Mouse (Mus musculus): ENCODE measurements around the gene Gatad2a. TPM values are rescaled to one million over a fixed set of nuclear protein-coding genes. Genes with fewer than 3 reads are reported as not detected.
"Not testable (repeated sequence)": the region's sequence is repeated elsewhere in the genome, so short reads cannot be mapped to it uniquely, and the experiment has no call there.

Gene Gatad2a
- polyA plus RNA-seq (2016; fragmentation: Nextera tagmentation; extraction: Ambion mirVana): 53.1 and 54.8 TPM in 2 replicates

DNA sequence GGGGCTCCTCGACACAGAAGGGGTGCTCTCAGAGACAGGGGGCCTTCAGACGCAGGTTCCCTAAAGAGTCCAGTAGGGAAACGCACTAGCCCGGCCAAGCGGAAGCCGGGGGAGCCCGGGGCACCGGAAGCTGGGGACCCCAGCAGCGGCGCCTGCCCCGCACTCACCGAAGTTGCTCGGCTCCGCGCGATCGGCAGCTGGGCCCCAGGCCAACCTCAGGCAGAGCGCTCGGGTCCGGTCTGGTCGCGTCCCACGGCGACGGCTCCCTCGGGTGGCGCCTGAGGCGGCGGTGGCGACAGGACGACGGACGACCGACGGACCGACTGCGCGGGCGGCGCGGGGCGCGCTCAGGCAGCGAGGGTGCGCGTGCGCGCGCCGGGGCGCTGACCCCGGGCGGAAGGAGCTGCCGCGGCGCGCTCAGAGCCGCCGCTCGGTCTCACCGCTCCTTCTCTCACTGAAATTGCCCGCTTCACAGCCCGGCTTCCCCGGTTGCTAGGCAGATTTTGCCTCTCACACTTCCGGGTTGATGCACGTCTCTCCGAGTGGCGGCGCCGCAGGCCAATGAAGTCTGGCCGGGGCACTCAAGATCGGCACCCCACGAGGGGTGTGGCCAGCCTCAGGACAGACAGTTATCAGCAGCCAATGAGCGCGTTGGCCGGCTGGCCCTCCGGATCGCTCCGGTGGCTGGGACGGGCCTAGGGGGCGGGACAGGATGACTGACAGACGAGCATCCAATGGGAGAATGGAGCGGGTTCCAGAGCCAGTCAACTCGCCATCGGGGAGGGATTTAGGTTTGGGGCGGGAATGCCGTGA, at the start of gene Gatad2a:
Gene Gatad2a, minus strand, starts transcription at position 609 of the 813 bp plus-strand sequence.
- H3K4me1 ChIP-seq: peaks cover 12% of the 10 kb centered on the region
- H3K4me3 ChIP-seq: peak within 1 kb of the TSS; percentile 96
- under 1% methylated on average over 78 of the region's 87 CpGs for WGBS
- no peaks in the 10 kb centered on the region for H3K27me3 ChIP-seq
- H3K27ac ChIP-seq: peak within 1 kb of the TSS; percentile 91
- H3K4me2 ChIP-seq (replicated peaks): peak within 1 kb of the TSS; percentile 89
- peak; percentile 100 for ATAC-seq (ENCODE audit: low FRiP score)
- no peaks in the 10 kb centered on the region for H3K9me3 ChIP-seq (replicated peaks)
- H3K36me3 ChIP-seq: peaks cover 6% of the 10 kb centered on the region; the same call in 1 of the 2 replicates
- H3K9ac ChIP-seq: peak within 1 kb of the TSS; percentile 70

DNA sequence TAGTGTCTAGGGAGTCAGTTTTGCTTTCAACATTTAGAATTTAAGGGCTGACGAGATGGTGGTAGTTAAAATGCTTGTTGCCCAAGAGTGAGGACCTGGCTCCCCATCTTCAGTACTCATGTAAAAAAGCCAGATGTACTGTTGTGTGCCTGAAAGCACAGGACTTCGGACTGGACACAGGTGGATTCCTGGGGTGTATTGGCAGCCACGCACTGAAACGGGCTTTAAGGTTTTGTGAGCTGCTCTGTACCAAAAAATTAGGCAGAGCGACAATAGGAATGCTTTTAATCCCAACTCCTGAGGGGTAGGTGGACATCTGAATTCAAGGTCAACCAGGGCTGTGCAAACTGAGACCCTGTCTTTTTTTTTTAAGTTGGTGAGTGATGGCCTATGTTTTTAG, 47.8 kb upstream of the Gatad2a start:
- H3K4me2 ChIP-seq (replicated peaks): peak overlapping the region; percentile 98
- peak overlapping the region; percentile 99; the same call in 1 of the 2 replicates for H3K4me3 ChIP-seq
- H3K27me3 ChIP-seq: no peaks in the 10 kb centered on the region
- ATAC-seq (ENCODE audit: low FRiP score): no peak
- no peak overlapping the region for H3K27ac ChIP-seq
- H3K36me3 ChIP-seq: peaks cover 10% of the 10 kb centered on the region
- 88% methylated on average over 5 of the region's 5 CpGs for WGBS
- H3K9ac ChIP-seq: no peak overlapping the region
- H3K9me3 ChIP-seq (replicated peaks): no peaks in the 10 kb centered on the region
- H3K4me1 ChIP-seq: peaks cover 39% of the 10 kb centered on the region

DNA sequence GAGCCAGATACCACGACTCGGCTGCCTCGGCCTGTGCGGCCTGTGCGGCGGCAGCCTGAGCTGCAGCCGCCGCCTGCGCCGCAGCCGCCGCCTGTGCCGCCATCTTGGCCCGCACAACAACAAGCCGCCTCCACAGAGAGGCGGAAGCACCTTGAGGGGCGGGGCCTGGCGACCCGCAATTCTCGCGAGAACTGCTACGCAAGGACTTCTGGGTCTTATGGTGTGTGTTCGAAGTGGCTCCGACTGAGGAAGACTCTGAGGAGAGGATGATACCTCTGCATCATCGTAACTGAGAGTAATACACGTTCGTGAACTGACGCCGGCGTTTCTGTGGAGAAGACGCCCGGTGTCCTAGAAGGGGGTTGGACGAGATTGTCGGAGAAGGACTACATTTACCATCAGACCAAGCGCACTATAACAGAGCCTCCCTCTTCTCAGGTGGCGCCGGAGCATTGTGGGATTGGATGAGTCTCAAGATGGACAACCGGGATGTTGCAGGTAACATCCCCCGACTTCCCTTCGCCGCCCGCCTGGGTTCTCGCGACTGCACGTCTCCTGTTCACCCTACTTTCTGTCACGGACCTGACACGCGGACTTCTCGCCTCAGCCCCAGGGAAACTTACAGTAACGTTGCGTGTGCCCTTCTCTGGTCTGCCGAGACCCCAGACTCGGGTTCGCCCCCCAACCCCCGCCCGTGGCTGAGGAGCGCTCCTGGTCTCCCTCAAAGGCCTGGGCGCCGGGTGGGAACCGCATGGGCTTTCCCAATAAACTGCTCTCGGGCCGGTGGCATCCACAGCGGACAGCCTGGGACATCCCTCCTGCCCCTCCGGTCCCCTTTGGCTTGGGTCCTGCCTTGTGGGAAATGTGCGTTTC, 46.6 kb upstream of the Gatad2a start, which contains the start of the genes Mau2 and Sugp1:
Gene Mau2, minus strand, starts transcription at position 152 of the 873 bp plus-strand sequence.
Gene Sugp1, plus strand, starts transcription at position 231 of the 873 bp plus-strand sequence.
- peak within 1 kb of the TSS; percentile 99 for H3K4me3 ChIP-seq
- peaks cover 39% of the 10 kb centered on the region for H3K4me1 ChIP-seq
- ATAC-seq (ENCODE audit: low FRiP score): peak; percentile 98
- H3K36me3 ChIP-seq: no peaks in the 10 kb centered on the region
- peak within 1 kb of the TSS; percentile 97 for H3K9ac ChIP-seq
- H3K9me3 ChIP-seq (replicated peaks): no peaks in the 10 kb centered on the region
- H3K27ac ChIP-seq: peak within 1 kb of the TSS; percentile 82
- H3K4me2 ChIP-seq (replicated peaks): peak within 1 kb of the TSS; percentile 98
- WGBS: under 1% methylated on average over 65 of the region's 65 CpGs
- no peaks in the 10 kb centered on the region for H3K27me3 ChIP-seq

DNA sequence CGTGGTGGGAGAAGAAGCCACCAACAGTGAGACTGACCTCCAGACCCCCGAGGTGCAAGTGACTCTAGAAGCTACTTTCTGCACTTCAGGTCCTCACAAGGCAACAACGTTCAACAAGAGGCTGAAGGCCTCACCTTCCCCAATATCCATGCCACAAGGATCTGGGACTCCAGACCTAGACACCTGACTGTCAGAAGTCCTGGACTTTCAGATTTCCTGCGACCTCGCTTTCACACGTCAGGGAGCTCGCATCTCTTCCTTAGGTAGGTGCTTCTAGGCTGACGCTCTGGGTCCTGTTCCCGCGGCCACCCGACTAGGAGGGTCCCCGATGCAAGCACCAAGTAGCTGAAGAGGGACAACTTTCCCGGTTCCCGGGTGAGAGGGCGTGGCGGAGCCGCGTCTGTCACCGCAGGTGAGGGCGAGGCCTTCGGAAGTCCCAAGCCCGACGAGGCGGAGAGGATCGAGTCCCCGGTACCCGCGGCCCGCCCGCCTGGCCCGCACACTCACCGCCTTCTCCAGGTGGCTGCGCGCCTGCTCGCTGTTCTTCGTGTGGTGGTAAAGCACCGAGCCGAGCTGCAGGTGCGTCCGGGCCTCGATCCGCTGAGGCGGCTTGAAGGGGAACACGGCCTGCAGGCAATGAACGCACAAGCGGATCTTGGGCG, 45.8 kb upstream of the Gatad2a start:
- Histone ChIP-seq H3K36me3 (no peaks in the 10 kb centered on the region), H3K27ac (peak overlapping the region; percentile 82; the same call in 1 of the 2 replicates), H3K4me2 (replicated peaks) (peak overlapping the region; percentile 98), H3K9ac (peak overlapping the region; percentile 97), H3K27me3 (no peaks in the 10 kb centered on the region), H3K9me3 (replicated peaks) (no peaks in the 10 kb centered on the region), H3K4me3 (peak overlapping the region; percentile 99), H3K4me1 (peaks cover 39% of the 10 kb centered on the region)
- WGBS: under 1% methylated on average over 47 of the region's 47 CpGs
- peak; percentile 42 for ATAC-seq (ENCODE audit: low FRiP score)

DNA sequence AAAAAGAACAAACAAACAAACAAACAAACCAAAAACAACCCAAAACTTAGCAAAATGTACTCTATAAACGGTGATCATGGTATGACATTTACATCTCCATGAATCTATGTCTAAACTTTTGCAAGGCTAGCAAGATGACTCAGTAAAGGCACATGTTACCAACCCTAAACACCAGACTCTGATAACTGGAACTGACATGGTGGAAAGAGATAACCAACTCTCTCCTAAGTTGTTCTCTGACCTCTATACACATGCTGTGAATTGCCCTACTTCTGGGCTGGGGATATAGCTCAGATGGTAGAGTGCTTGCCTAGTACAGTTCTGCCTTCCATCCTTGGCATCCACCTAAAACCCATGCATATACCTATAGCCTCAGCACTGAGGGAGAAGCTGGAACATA, 41.8 kb upstream of the Gatad2a start:
- Histone ChIP-seq H3K36me3 (peaks cover 13% of the 10 kb centered on the region; the same call in 1 of the 2 replicates), H3K4me1 (peaks cover 24% of the 10 kb centered on the region), H3K9ac (no peak overlapping the region), H3K4me2 (replicated peaks) (no peak overlapping the region), H3K9me3 (replicated peaks) (no peaks in the 10 kb centered on the region), H3K27me3 (no peaks in the 10 kb centered on the region), H3K4me3 (no peak overlapping the region), H3K27ac (no peak overlapping the region)
- WGBS: 94% methylated on average over 1 of the region's 1 CpGs
- ATAC-seq (ENCODE audit: low FRiP score): no peak

DNA sequence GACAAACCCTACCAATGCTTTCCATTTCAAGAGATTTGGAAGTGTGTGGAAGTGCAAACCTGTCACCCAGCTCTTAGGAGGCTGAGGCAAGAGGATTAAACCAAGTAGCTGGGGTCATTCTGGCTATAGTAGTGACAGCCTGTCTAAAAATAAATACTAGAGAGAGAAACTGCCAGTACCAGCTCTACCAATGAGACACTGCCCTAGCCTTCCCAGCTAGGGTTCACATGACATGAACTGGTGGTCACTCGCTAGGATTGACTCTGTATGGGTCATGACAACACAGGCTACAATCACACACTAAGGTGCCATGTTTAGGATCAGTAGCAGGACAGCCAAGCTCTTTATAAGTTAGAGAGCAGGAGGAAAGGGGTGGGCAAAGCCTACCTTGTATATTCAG, 34.1 kb upstream of the Gatad2a start:
- 96% methylated on average over 1 of the region's 1 CpGs for WGBS
- Histone ChIP-seq H3K27ac (no peak overlapping the region), H3K36me3 (peaks cover 81% of the 10 kb centered on the region), H3K4me1 (no peaks in the 10 kb centered on the region), H3K27me3 (no peaks in the 10 kb centered on the region), H3K4me2 (replicated peaks) (no peak overlapping the region), H3K9me3 (replicated peaks) (no peaks in the 10 kb centered on the region), H3K9ac (no peak overlapping the region), H3K4me3 (no peak overlapping the region)
- no peak for ATAC-seq (ENCODE audit: low FRiP score)

DNA sequence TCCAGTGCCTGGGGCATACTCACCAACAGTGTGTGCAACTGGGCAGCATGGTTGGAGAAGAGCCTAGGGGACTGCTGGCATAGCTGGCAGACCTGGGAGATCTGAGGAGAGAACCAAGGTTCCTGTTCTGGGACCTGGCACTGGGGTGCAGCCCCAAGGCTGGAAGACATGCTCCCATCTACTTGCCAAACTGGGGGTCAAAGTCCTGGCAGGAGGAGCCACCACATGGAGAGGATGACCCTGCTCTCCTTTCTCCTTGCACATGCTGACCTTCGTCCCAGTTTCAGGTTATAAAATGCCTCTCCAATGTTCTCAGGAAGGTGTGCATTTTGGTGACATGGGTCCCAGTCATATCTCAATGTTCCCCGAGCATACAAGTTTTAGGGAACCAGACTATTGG, 30.0 kb upstream of the Gatad2a start:
- Histone ChIP-seq H3K27me3 (no peaks in the 10 kb centered on the region), H3K4me3 (no peak overlapping the region), H3K36me3 (peaks cover 100% of the 10 kb centered on the region), H3K9me3 (replicated peaks) (no peaks in the 10 kb centered on the region), H3K9ac (no peak overlapping the region), H3K4me1 (no peaks in the 10 kb centered on the region), H3K27ac (no peak overlapping the region), H3K4me2 (replicated peaks) (no peak overlapping the region)
- WGBS: 100% methylated on average over 2 of the region's 2 CpGs
- no peak for ATAC-seq (ENCODE audit: low FRiP score)

DNA sequence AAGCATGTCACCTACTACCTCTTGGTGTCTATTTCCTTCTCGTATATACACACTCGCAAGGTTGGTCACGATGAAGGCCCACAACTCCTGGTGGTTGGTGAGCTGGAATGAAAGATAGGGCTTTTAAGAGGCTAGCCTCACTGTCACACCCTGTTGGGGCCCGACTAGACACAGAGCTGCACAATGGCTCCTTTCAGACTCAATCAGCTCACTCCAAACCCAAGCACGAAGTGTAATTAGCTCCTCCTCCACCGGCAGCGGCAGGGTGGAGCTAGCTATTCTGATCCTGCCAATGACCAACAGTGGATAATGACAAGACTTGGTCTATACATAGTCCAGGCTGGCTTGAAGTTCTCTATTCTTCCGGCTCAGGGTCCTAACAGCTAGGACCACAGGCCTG, 27.4 kb upstream of the Gatad2a start:
- 73% methylated on average over 8 of the region's 8 CpGs for WGBS

DNA sequence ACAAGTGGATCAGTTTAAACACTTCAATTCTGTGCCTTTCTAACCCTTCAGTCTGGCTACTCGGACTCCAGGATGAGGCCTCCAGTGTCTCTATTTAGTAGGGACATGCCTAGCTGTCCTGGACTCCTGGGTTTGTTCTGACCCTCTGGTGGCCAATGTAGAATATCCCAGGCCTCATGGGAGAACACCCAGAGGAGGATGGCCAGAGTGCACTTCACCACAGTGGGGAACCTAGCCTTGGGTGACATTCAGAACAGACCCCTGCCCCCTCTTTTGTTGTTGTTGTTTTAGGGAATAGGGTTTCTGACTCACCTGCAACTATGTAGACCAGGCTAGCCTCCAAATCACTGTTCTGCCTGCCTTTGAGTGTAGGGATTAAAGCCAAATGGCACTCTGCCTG, 18.8 kb upstream of the Gatad2a start:
- Histone ChIP-seq H3K36me3 (peaks cover 42% of the 10 kb centered on the region), H3K4me2 (replicated peaks) (no peak overlapping the region), H3K27ac (no peak overlapping the region), H3K9ac (no peak overlapping the region), H3K4me3 (no peak overlapping the region), H3K9me3 (replicated peaks) (no peaks in the 10 kb centered on the region), H3K27me3 (no peaks in the 10 kb centered on the region), H3K4me1 (no peaks in the 10 kb centered on the region)
- 0 out of 2 replicates have a peak, but pooled peaks have one; percentile 9 for ATAC-seq (ENCODE audit: low FRiP score)
- WGBS: 76% methylated on average over 1 of the region's 1 CpGs

More for the DNA sequence above, 27.4 kb upstream of the Gatad2a start:
- no peak overlapping the region for H3K4me3 ChIP-seq
- no peak for ATAC-seq (ENCODE audit: low FRiP score)
- no peaks in the 10 kb centered on the region for H3K9me3 ChIP-seq (replicated peaks)
- H3K4me2 ChIP-seq (replicated peaks): no peak overlapping the region
- H3K4me1 ChIP-seq: no peaks in the 10 kb centered on the region
- H3K27ac ChIP-seq: no peak overlapping the region
- H3K27me3 ChIP-seq: no peaks in the 10 kb centered on the region
- H3K36me3 ChIP-seq: peaks cover 100% of the 10 kb centered on the region
- H3K9ac ChIP-seq: no peak overlapping the region

DNA sequence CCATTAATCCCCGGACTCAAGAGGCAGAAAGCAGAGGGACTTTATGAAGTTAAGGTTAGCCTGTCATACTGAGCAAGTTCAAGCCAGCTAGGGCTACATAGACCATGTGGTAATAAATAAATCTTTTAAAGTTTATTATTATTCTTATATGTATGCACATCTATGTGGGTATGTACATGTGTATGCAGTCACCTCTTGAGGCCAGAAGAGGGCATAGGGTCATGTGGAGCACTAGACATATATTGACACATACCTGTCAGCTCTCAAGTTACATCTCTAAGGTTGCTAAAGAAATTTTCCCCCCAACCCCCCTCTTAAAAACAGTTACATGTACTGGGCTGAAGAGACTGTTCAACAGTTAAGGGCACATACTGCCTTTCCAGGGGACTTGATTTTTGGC, 16.6 kb upstream of the Gatad2a start:
- peak; percentile 32; the same call in 1 of the 2 replicates for ATAC-seq (ENCODE audit: low FRiP score)
- 90% methylated on average over 1 of the region's 1 CpGs for WGBS
- Histone ChIP-seq H3K4me3 (no peak overlapping the region), H3K4me1 (no peaks in the 10 kb centered on the region), H3K27ac (no peak overlapping the region), H3K36me3 (peaks cover 19% of the 10 kb centered on the region), H3K9me3 (replicated peaks) (no peaks in the 10 kb centered on the region), H3K4me2 (replicated peaks) (no peak overlapping the region), H3K9ac (no peak overlapping the region), H3K27me3 (no peaks in the 10 kb centered on the region)

DNA sequence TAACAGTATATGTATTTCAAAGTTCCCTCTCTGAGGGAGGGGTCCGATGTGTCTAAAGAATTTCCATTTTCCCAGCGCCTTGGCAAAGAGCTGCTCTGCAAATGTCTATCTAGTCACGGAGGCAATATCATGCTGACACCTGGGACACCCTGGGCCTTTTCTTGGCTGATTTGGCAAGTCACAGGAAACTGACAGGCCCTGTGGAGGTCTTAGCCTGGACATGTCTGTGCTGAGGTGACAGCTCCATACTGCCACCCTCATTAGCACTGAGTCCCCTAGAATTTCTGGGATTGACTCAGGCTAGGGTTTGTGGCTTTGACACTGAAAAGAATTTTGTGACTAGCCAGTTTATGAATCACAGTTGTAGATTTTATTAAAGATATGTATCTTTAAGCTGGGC, 16.2 kb upstream of the Gatad2a start:
- H3K9ac ChIP-seq: no peak overlapping the region
- no peak overlapping the region for H3K4me3 ChIP-seq
- 80% methylated on average over 3 of the region's 3 CpGs for WGBS
- no peaks in the 10 kb centered on the region for H3K27me3 ChIP-seq
- H3K36me3 ChIP-seq: peaks cover 15% of the 10 kb centered on the region
- ATAC-seq (ENCODE audit: low FRiP score): no peak
- H3K27ac ChIP-seq: no peak overlapping the region
- no peaks in the 10 kb centered on the region for H3K9me3 ChIP-seq (replicated peaks)
- H3K4me1 ChIP-seq: no peaks in the 10 kb centered on the region
- no peak overlapping the region for H3K4me2 ChIP-seq (replicated peaks)

DNA sequence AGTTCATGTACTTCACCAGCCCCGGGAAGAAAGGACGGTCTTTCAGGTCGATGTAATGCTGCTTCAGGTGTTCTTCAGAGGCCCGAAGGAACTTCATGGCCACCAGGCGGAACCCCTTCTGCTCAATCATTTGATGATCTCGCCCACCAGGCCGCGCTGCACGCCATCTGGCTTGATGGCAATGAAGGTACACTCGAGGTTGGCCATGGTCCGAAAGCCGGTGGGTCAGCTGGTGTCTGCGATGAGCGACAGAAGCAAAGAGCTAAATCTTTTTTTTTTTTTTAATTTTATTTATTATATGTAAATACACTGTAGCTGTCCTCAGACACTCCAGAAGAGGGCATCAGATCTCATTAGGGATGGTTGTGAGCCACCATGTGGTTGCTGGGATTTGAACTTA, 14.6 kb upstream of the Gatad2a start:
- 91% methylated on average over 14 of the region's 14 CpGs for WGBS

More for the DNA sequence above, 14.6 kb upstream of the Gatad2a start:
- H3K4me1 ChIP-seq; H3K36me3 ChIP-seq; H3K4me2 ChIP-seq (replicated peaks); H3K27ac ChIP-seq; H3K9ac ChIP-seq; H3K27me3 ChIP-seq; H3K9me3 ChIP-seq (replicated peaks); ATAC-seq (ENCODE audit: low FRiP score); H3K4me3 ChIP-seq: not testable (repeated sequence)

Measured in hindbrain, embryonic 12.5 days (tissue).